Mouse (Mus musculus): ENCODE data around the gene Gm12355. TPM values are rescaled to one million over a fixed set of nuclear protein-coding genes. Genes with fewer than 3 reads are reported as not detected.
"Not testable (repeated sequence)": the region's sequence is repeated elsewhere in the genome, so short reads cannot be mapped to it uniquely, and the experiment has no call there.

The Gm12355 gene
- polyA plus RNA-seq (2014; fragmentation: Nextera tagmentation; extraction: Ambion mirVana): 0.64 and 1.5 TPM in 2 replicates

- Histone ChIP-seq H3K9ac (ENCODE audit: low read length) (no peak within 1 kb of the TSS), H3K4me2 (ENCODE audit: low read depth) (no peak within 1 kb of the TSS), H3K9me3 (ENCODE audit: control insufficient read depth, low read length) (no peaks in the 10 kb centered on the region), H3K36me3 (ENCODE audit: control insufficient read depth, insufficient read depth, low read length) (no peaks in the 10 kb centered on the region), H3K4me3 (ENCODE audit: low read depth, low read length) (no peak within 1 kb of the TSS), H3K27ac (ENCODE audit: low read depth, low read length) (no peak within 1 kb of the TSS), H3K4me1 (ENCODE audit: control insufficient read depth, insufficient read depth, low read length) (no peaks in the 10 kb centered on the region), H3K27me3 (ENCODE audit: control insufficient read depth, insufficient read depth, low read length) (no peaks in the 10 kb centered on the region)
- 87% methylated on average over 10 of the region's 10 CpGs for WGBS
- ATAC-seq (ENCODE audit: insufficient read depth, low FRiP score, low TSS enrichment) (no peak), DNase-seq (ENCODE audit: low spot score) (no peak)
Measured at GRCm38 (mm10) chr11:98625611-98626410, at the start of gene Gm12355, which contains the start of gene Gsdma3. TSS of gene Gm12355 (minus strand) at chr11:98625661. TSS of gene Gsdma3 (plus strand) at chr11:98626360.

GRCm38 (mm10) chr11:98673136-98673535 is 47.7 kb upstream of the Gm12355 start:
- not testable (repeated sequence) for H3K9ac ChIP-seq (ENCODE audit: low read length); H3K4me3 ChIP-seq (ENCODE audit: low read depth, low read length); H3K27ac ChIP-seq (ENCODE audit: low read depth, low read length); H3K4me1 ChIP-seq (ENCODE audit: control insufficient read depth, insufficient read depth, low read length); H3K9me3 ChIP-seq (ENCODE audit: control insufficient read depth, low read length); H3K27me3 ChIP-seq (ENCODE audit: control insufficient read depth, insufficient read depth, low read length); ATAC-seq (ENCODE audit: insufficient read depth, low FRiP score, low TSS enrichment); H3K36me3 ChIP-seq (ENCODE audit: control insufficient read depth, insufficient read depth, low read length); H3K4me2 ChIP-seq (ENCODE audit: low read depth)
- DNase-seq (ENCODE audit: low spot score): peak; percentile 70
- WGBS: 4% methylated on average over 6 of the region's 7 CpGs

DNA sequence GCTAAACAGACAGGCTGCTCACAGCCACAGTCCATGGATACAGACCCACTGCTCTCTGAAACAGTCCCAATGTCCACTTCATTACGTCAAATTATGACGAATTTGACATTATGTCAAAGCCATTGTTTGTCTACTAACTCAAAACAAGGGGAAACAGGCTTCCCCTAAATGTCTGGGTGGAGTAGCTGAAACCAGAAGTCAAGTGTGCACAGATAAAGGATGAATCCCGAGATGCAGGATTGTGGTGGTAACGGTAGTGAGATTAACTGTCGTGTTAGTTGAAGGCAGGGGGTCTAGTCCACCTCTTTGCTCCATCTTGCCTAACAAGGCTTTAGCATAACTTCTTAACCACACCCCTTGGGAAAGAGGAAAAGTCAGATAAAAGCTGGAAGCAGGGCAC is 47.0 kb upstream of the Gm12355 start:
- H3K27ac ChIP-seq (ENCODE audit: low read depth, low read length): no peak overlapping the region
- H3K9me3 ChIP-seq (ENCODE audit: control insufficient read depth, low read length): no peaks in the 10 kb centered on the region
- H3K9ac ChIP-seq (ENCODE audit: low read length): no peak overlapping the region
- no peaks in the 10 kb centered on the region for H3K4me1 ChIP-seq (ENCODE audit: control insufficient read depth, insufficient read depth, low read length)
- no peak overlapping the region for H3K4me2 ChIP-seq (ENCODE audit: low read depth)
- no peak for DNase-seq (ENCODE audit: low spot score)
- H3K4me3 ChIP-seq (ENCODE audit: low read depth, low read length): no peak overlapping the region
- WGBS: 87% methylated on average over 5 of the region's 5 CpGs
- no peak for ATAC-seq (ENCODE audit: insufficient read depth, low FRiP score, low TSS enrichment)
- H3K27me3 ChIP-seq (ENCODE audit: control insufficient read depth, insufficient read depth, low read length): no peaks in the 10 kb centered on the region
- H3K36me3 ChIP-seq (ENCODE audit: control insufficient read depth, insufficient read depth, low read length): no peaks in the 10 kb centered on the region

- Histone ChIP-seq H3K36me3 (ENCODE audit: control insufficient read depth, insufficient read depth, low read length) (no peaks in the 10 kb centered on the region), H3K27ac (ENCODE audit: low read depth, low read length) (no peak overlapping the region), H3K4me1 (ENCODE audit: control insufficient read depth, insufficient read depth, low read length) (no peaks in the 10 kb centered on the region), H3K9ac (ENCODE audit: low read length) (no peak overlapping the region), H3K27me3 (ENCODE audit: control insufficient read depth, insufficient read depth, low read length) (no peaks in the 10 kb centered on the region), H3K4me3 (ENCODE audit: low read depth, low read length) (no peak overlapping the region), H3K4me2 (ENCODE audit: low read depth) (no peak overlapping the region), H3K9me3 (ENCODE audit: control insufficient read depth, low read length) (no peaks in the 10 kb centered on the region)
- DNase-seq (ENCODE audit: low spot score): no peak
- WGBS: 62% methylated on average over 5 of the region's 5 CpGs
- ATAC-seq (ENCODE audit: insufficient read depth, low FRiP score, low TSS enrichment): no peak
Measured at GRCm38 (mm10) chr11:98671857-98672256, 46.4 kb upstream of the Gm12355 start.

DNA sequence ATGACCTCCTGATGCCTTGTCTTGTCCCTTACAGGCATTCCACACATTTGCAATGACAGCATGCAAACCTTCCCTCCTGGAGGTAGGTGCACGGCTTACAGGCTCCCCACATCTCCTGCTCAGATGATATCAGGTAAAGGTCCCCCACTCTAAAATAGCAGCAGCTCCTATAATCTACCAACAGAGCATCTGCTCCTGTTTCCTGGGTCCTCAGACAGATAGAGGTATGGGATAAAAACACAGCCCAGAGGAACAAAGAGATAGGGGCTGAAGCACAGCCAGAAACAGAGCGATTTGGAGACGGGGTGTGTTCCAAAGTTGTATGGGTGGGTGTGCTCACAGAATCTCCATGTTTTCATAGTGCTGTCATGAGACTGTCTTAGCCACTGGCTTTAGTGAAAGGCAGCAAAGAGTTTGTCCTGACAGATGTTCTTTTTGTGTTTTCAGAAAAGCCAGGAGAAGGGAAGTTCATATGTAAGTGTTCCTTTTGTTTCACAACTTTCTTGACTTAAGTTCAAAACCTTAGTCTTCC is 45.9 kb upstream of the Gm12355 start:
- no peaks in the 10 kb centered on the region for H3K4me1 ChIP-seq (ENCODE audit: control insufficient read depth, insufficient read depth, low read length)
- 72% methylated on average over 3 of the region's 3 CpGs for WGBS
- no peak for ATAC-seq (ENCODE audit: insufficient read depth, low FRiP score, low TSS enrichment)
- H3K27ac ChIP-seq (ENCODE audit: low read depth, low read length): no peak overlapping the region
- no peaks in the 10 kb centered on the region for H3K27me3 ChIP-seq (ENCODE audit: control insufficient read depth, insufficient read depth, low read length)
- H3K4me3 ChIP-seq (ENCODE audit: low read depth, low read length): no peak overlapping the region
- no peak for DNase-seq (ENCODE audit: low spot score)
- no peak overlapping the region for H3K4me2 ChIP-seq (ENCODE audit: low read depth)
- no peak overlapping the region for H3K9ac ChIP-seq (ENCODE audit: low read length)
- H3K9me3 ChIP-seq (ENCODE audit: control insufficient read depth, low read length): no peaks in the 10 kb centered on the region
- H3K36me3 ChIP-seq (ENCODE audit: control insufficient read depth, insufficient read depth, low read length): no peaks in the 10 kb centered on the region

DNA sequence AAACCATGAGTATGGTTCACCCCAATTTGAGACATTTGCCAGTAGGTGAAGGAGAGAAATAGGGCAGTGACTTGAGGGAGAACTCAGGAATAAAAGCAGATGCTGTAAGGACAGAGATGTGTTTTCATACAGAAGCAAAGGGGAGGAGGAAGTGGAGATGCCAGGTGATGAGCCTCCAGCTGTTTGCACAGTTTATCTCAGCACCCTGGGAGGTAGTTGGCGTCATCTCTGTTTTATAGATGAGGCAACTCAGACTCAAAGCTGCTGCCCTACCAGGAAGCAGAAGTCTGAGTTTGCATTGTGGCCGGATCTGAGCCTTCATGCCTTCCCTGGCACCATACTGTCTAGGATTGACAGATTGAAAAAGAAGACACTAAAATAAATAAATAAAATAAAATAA is 43.5 kb upstream of the Gm12355 start:
- 74% methylated on average over 2 of the region's 2 CpGs for WGBS
- Histone ChIP-seq H3K4me3 (ENCODE audit: low read depth, low read length) (no peak overlapping the region), H3K9me3 (ENCODE audit: control insufficient read depth, low read length) (no peaks in the 10 kb centered on the region), H3K9ac (ENCODE audit: low read length) (no peak overlapping the region), H3K27ac (ENCODE audit: low read depth, low read length) (no peak overlapping the region), H3K27me3 (ENCODE audit: control insufficient read depth, insufficient read depth, low read length) (no peaks in the 10 kb centered on the region), H3K36me3 (ENCODE audit: control insufficient read depth, insufficient read depth, low read length) (no peaks in the 10 kb centered on the region), H3K4me1 (ENCODE audit: control insufficient read depth, insufficient read depth, low read length) (no peaks in the 10 kb centered on the region), H3K4me2 (ENCODE audit: low read depth) (no peak overlapping the region)
- DNase-seq (ENCODE audit: low spot score) (no peak), ATAC-seq (ENCODE audit: insufficient read depth, low FRiP score, low TSS enrichment) (no peak)

DNA sequence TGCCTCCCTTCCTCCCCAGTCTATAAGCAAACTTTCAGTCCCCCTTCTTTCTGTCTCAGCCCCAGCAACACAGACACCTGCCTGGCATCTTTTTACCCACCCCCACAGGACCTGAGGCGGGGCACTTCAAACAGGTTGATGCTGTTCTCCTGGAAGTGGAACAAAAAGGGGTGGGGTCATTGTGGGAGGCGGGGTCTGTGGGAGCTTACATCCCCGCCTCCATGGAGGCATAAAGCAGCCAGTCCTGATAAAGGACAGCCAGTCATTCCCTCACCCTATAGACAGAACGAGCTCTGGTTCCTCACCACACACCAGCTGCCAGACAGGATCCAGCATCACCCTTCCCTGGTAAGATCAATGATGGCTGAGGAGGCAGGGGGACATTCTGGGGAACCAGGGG is 38.6 kb upstream of the Gm12355 start, which contains the start of gene Gsdma:
Gene Gsdma (plus strand): TSS at position 261 of the 400 bp plus-strand sequence.
- Histone ChIP-seq H3K36me3 (ENCODE audit: control insufficient read depth, insufficient read depth, low read length) (no peaks in the 10 kb centered on the region), H3K9ac (ENCODE audit: low read length) (no peak within 1 kb of the TSS), H3K27me3 (ENCODE audit: control insufficient read depth, insufficient read depth, low read length) (no peaks in the 10 kb centered on the region), H3K4me1 (ENCODE audit: control insufficient read depth, insufficient read depth, low read length) (no peaks in the 10 kb centered on the region), H3K9me3 (ENCODE audit: control insufficient read depth, low read length) (no peaks in the 10 kb centered on the region), H3K4me3 (ENCODE audit: low read depth, low read length) (no peak within 1 kb of the TSS), H3K27ac (ENCODE audit: low read depth, low read length) (no peak within 1 kb of the TSS), H3K4me2 (ENCODE audit: low read depth) (no peak within 1 kb of the TSS)
- ATAC-seq (ENCODE audit: insufficient read depth, low FRiP score, low TSS enrichment) (no peak), DNase-seq (ENCODE audit: low spot score) (no peak)
- WGBS: 29% methylated on average over 4 of the region's 4 CpGs

DNA sequence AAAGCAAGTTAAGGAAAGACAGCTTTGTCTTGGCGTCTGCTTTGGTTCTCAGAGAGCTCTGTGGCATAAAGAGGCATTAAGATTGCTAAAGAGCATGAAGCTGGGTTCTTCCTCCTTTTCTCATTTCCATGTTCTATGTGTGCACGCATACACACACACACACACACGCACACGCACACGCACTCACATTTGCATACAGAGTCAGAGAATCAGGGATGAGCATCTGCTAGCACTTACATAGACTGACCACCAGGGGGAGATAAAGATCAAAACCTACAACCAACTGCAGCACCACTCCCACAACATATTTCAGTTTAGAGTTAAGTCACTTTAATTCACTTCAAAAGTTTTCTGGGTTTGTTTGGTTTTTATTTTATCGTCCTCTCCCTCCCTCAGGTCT is 35.1 kb upstream of the Gm12355 start:
- Histone ChIP-seq H3K36me3 (ENCODE audit: control insufficient read depth, insufficient read depth, low read length) (no peaks in the 10 kb centered on the region), H3K9ac (ENCODE audit: low read length) (no peak overlapping the region), H3K4me1 (ENCODE audit: control insufficient read depth, insufficient read depth, low read length) (no peaks in the 10 kb centered on the region), H3K9me3 (ENCODE audit: control insufficient read depth, low read length) (no peaks in the 10 kb centered on the region), H3K27ac (ENCODE audit: low read depth, low read length) (no peak overlapping the region), H3K4me2 (ENCODE audit: low read depth) (no peak overlapping the region), H3K27me3 (ENCODE audit: control insufficient read depth, insufficient read depth, low read length) (no peaks in the 10 kb centered on the region), H3K4me3 (ENCODE audit: low read depth, low read length) (no peak overlapping the region)
- ATAC-seq (ENCODE audit: insufficient read depth, low FRiP score, low TSS enrichment): no peak
- WGBS: 11% methylated on average over 6 of the region's 6 CpGs
- peak; percentile 49 for DNase-seq (ENCODE audit: low spot score)

GRCm38 (mm10) chr11:98655076-98655475 is 29.6 kb upstream of the Gm12355 start:
- not testable (repeated sequence) for H3K4me2 ChIP-seq (ENCODE audit: low read depth); H3K4me1 ChIP-seq (ENCODE audit: control insufficient read depth, insufficient read depth, low read length); H3K27me3 ChIP-seq (ENCODE audit: control insufficient read depth, insufficient read depth, low read length); H3K9ac ChIP-seq (ENCODE audit: low read length); H3K27ac ChIP-seq (ENCODE audit: low read depth, low read length); ATAC-seq (ENCODE audit: insufficient read depth, low FRiP score, low TSS enrichment); H3K36me3 ChIP-seq (ENCODE audit: control insufficient read depth, insufficient read depth, low read length); H3K9me3 ChIP-seq (ENCODE audit: control insufficient read depth, low read length); H3K4me3 ChIP-seq (ENCODE audit: low read depth, low read length)
- peak; percentile 50 for DNase-seq (ENCODE audit: low spot score)
- WGBS: 13% methylated on average over 7 of the region's 7 CpGs

Measured in neural tube, embryonic 11.5 days (tissue).